Mouse (Mus musculus): ENCODE data around the gene Olfr578. TPM values are rescaled to one million over a fixed set of nuclear protein-coding genes. Genes with fewer than 3 reads are reported as not detected.

Gene Olfr578
- not detected in 2 replicates for polyA plus RNA-seq (2015; fragmentation: Nextera tagmentation; extraction: Ambion mirVana)

DNA sequence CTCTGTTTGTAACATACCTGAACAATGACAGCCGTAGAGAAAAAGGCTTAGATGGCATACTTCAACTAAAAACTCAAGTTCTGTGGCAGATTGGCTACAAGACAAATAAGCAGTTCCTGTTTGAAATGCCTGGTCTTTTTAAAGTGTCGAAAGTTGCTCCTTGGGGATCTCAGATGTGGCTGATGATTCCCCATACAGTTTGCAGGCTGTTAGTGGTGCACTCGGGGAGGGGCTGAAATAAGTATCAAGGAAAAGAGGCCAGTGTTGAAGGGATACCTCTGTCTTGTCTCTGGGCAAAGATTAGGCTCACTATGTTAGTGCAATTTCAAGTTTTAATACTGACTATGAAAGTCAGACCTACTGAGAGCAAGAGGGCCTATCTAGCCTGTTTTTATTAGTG, at the start of gene Olfr578:
Gene Olfr578, minus strand, starts transcription at position 101 of the 400 bp plus-strand sequence.
- no peaks in the 10 kb centered on the region for H3K4me1 ChIP-seq (ENCODE audit: control insufficient read depth, insufficient read depth, low read length)
- ATAC-seq (replicated peaks; ENCODE audit: extremely low read depth, insufficient read depth, low FRiP score) = no peak
- no peak within 1 kb of the TSS for H3K4me2 ChIP-seq (ENCODE audit: low read depth, low read length)
- 53% methylated on average over 3 of the region's 3 CpGs for WGBS
- H3K4me3 ChIP-seq (ENCODE audit: low read length) = no peak within 1 kb of the TSS
- no peak within 1 kb of the TSS for H3K9ac ChIP-seq (ENCODE audit: low read length)
- H3K27ac ChIP-seq (ENCODE audit: low read length) = no peak within 1 kb of the TSS
- no peaks in the 10 kb centered on the region for H3K36me3 ChIP-seq (ENCODE audit: control insufficient read depth, insufficient read depth)
- no peaks in the 10 kb centered on the region for H3K9me3 ChIP-seq (replicated peaks; ENCODE audit: control insufficient read depth, low read length)
- H3K27me3 ChIP-seq (ENCODE audit: control insufficient read depth, insufficient read depth, low read length) = no peaks in the 10 kb centered on the region

- ATAC-seq (replicated peaks; ENCODE audit: extremely low read depth, insufficient read depth, low FRiP score) = no peak
- Histone ChIP-seq H3K9ac (ENCODE audit: low read length) (no peak within 1 kb of the TSS), H3K9me3 (replicated peaks; ENCODE audit: control insufficient read depth, low read length) (no peaks in the 10 kb centered on the region), H3K36me3 (ENCODE audit: control insufficient read depth, insufficient read depth) (no peaks in the 10 kb centered on the region), H3K4me2 (ENCODE audit: low read depth, low read length) (no peak within 1 kb of the TSS), H3K4me1 (ENCODE audit: control insufficient read depth, insufficient read depth, low read length) (no peaks in the 10 kb centered on the region), H3K27me3 (ENCODE audit: control insufficient read depth, insufficient read depth, low read length) (no peaks in the 10 kb centered on the region), H3K27ac (ENCODE audit: low read length) (no peak within 1 kb of the TSS), H3K4me3 (ENCODE audit: low read length) (no peak within 1 kb of the TSS)
Measured at GRCm38 (mm10) chr7:103037724-103038123, 48.6 kb upstream of the Olfr578 start, which contains the start of gene Olfr582. TSS of gene Olfr582 (plus strand) at chr7:103038024.

DNA sequence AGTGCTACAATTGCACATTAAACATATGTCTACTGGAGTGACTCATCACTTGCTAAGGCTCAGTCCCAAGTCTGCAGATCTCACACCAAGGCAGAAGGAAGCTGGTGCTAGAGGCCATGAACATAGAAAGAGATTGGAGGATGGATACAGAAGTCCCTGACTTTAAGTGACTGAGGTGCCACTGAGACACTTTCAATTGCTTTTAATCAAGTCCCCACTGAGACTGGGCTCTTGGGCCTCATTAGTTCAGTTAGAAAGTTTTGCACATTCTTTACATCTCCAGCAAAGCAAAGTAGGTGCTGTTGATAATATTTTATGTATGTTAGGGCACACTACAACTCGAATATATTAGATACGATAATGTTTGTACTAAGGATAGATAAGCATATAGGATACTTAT, 13.3 kb downstream of the Olfr578 start, which contains the start of gene Olfr577:
Gene Olfr577, minus strand, starts transcription at position 101 of the 400 bp plus-strand sequence.
- no peak within 1 kb of the TSS for H3K9ac ChIP-seq (ENCODE audit: low read length)
- peaks cover 2% of the 10 kb centered on the region; the same call in 1 of the 2 replicates for H3K9me3 ChIP-seq (replicated peaks; ENCODE audit: control insufficient read depth, low read length)
- H3K27me3 ChIP-seq (ENCODE audit: control insufficient read depth, insufficient read depth, low read length) = no peaks in the 10 kb centered on the region
- 70% methylated on average over 2 of the region's 2 CpGs for WGBS
- no peak within 1 kb of the TSS for H3K27ac ChIP-seq (ENCODE audit: low read length)
- no peak within 1 kb of the TSS for H3K4me3 ChIP-seq (ENCODE audit: low read length)
- no peaks in the 10 kb centered on the region for H3K4me1 ChIP-seq (ENCODE audit: control insufficient read depth, insufficient read depth, low read length)
- ATAC-seq (replicated peaks; ENCODE audit: extremely low read depth, insufficient read depth, low FRiP score) = no peak
- no peak within 1 kb of the TSS for H3K4me2 ChIP-seq (ENCODE audit: low read depth, low read length)
- no peaks in the 10 kb centered on the region for H3K36me3 ChIP-seq (ENCODE audit: control insufficient read depth, insufficient read depth)

DNA sequence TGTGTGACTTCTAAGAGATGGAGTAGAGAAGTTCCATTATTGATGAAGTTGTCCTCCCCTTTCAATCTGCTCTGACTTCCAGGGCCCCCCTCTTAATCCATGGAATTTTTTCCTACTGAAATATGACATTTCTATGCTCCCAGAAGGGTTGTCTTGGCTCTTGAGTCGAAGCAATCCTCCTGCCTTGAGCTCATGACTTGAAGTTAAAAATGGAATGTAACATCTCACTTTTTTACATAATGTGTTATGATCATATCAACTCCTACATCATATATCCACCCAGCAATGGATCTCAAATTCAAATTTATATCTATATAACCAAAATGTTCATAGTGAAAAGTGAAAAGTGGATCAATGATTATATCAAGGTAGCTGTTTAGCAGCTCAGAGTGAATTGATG, 14.7 kb downstream of the Olfr578 start:
- Histone ChIP-seq H3K27ac (ENCODE audit: low read length) (no peak overlapping the region), H3K36me3 (ENCODE audit: control insufficient read depth, insufficient read depth) (no peaks in the 10 kb centered on the region), H3K4me2 (ENCODE audit: low read depth, low read length) (no peak overlapping the region), H3K27me3 (ENCODE audit: control insufficient read depth, insufficient read depth, low read length) (no peaks in the 10 kb centered on the region), H3K4me3 (ENCODE audit: low read length) (no peak overlapping the region), H3K9ac (ENCODE audit: low read length) (no peak overlapping the region), H3K9me3 (replicated peaks; ENCODE audit: control insufficient read depth, low read length) (no peaks in the 10 kb centered on the region), H3K4me1 (ENCODE audit: control insufficient read depth, insufficient read depth, low read length) (no peaks in the 10 kb centered on the region)
- 50% methylated on average over 1 of the region's 1 CpGs for WGBS
- ATAC-seq (replicated peaks; ENCODE audit: extremely low read depth, insufficient read depth, low FRiP score) = no peak

- Histone ChIP-seq H3K36me3 (ENCODE audit: control insufficient read depth, insufficient read depth) (no peaks in the 10 kb centered on the region), H3K27me3 (ENCODE audit: control insufficient read depth, insufficient read depth, low read length) (no peaks in the 10 kb centered on the region), H3K9ac (ENCODE audit: low read length) (no peak within 1 kb of the TSS), H3K4me1 (ENCODE audit: control insufficient read depth, insufficient read depth, low read length) (no peaks in the 10 kb centered on the region), H3K27ac (ENCODE audit: low read length) (no peak within 1 kb of the TSS), H3K9me3 (replicated peaks; ENCODE audit: control insufficient read depth, low read length) (no peaks in the 10 kb centered on the region), H3K4me3 (ENCODE audit: low read length) (no peak within 1 kb of the TSS), H3K4me2 (ENCODE audit: low read depth, low read length) (no peak within 1 kb of the TSS)
- ATAC-seq (replicated peaks; ENCODE audit: extremely low read depth, insufficient read depth, low FRiP score) = no peak
- WGBS = 17% methylated on average over 2 of the region's 2 CpGs
Measured at GRCm38 (mm10) chr7:102962360-102962759, 26.8 kb downstream of the Olfr578 start, which contains the start of gene Olfr576. TSS of gene Olfr576 (plus strand) at chr7:102962660.

DNA sequence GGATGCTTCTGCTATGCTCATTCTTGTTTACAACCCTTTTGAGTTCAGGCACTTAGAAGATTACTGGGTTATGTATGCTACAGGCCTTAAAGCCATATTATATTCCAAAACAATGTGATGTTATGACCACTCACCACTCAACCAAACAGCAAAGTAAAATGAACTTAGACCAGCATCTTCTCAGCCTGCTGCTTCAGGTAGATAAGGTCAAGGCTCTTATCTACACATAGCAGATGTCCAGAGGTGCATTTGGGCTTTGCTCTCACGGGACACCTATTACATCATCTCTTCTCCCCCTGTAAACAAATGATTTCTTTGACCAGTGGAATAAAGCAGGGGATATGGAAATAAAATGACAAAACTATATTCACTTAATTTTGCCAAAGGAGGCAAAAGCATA, 30.5 kb downstream of the Olfr578 start, which contains the start of gene Olfr575:
Gene Olfr575, minus strand, starts transcription at position 183 of the 400 bp plus-strand sequence.
- WGBS = 34% methylated on average over 1 of the region's 1 CpGs
- Histone ChIP-seq H3K4me1 (ENCODE audit: control insufficient read depth, insufficient read depth, low read length) (no peaks in the 10 kb centered on the region), H3K4me2 (ENCODE audit: low read depth, low read length) (no peak within 1 kb of the TSS), H3K27me3 (ENCODE audit: control insufficient read depth, insufficient read depth, low read length) (no peaks in the 10 kb centered on the region), H3K27ac (ENCODE audit: low read length) (no peak within 1 kb of the TSS), H3K9me3 (replicated peaks; ENCODE audit: control insufficient read depth, low read length) (no peaks in the 10 kb centered on the region), H3K4me3 (ENCODE audit: low read length) (no peak within 1 kb of the TSS), H3K9ac (ENCODE audit: low read length) (no peak within 1 kb of the TSS), H3K36me3 (ENCODE audit: control insufficient read depth, insufficient read depth) (no peaks in the 10 kb centered on the region)
- no peak for ATAC-seq (replicated peaks; ENCODE audit: extremely low read depth, insufficient read depth, low FRiP score)

DNA sequence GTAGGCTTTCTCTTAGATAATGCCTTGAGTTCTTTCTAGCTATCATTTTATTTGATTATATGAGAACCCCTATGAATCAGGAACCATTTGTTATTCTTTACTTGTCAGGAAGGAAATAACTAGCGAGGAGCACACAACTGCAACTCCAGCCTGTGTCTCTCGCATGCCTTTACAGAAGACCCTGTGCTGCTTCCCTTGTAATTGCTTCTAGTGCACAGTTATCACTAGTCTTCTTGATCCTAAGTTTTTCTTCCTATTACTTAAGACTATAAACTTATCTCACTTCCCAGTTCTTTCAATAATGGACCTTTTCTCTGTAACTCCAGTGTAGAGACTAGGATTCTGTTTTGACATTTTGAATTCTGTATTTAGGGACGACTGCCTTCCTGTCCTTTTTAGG, 31.0 kb downstream of the Olfr578 start:
- Histone ChIP-seq H3K27ac (ENCODE audit: low read length) (no peak overlapping the region), H3K4me2 (ENCODE audit: low read depth, low read length) (no peak overlapping the region), H3K4me1 (ENCODE audit: control insufficient read depth, insufficient read depth, low read length) (no peaks in the 10 kb centered on the region), H3K27me3 (ENCODE audit: control insufficient read depth, insufficient read depth, low read length) (no peaks in the 10 kb centered on the region), H3K4me3 (ENCODE audit: low read length) (no peak overlapping the region), H3K9me3 (replicated peaks; ENCODE audit: control insufficient read depth, low read length) (no peaks in the 10 kb centered on the region), H3K36me3 (ENCODE audit: control insufficient read depth, insufficient read depth) (no peaks in the 10 kb centered on the region), H3K9ac (ENCODE audit: low read length) (no peak overlapping the region)
- ATAC-seq (replicated peaks; ENCODE audit: extremely low read depth, insufficient read depth, low FRiP score) = no peak
- 64% methylated on average over 3 of the region's 3 CpGs for WGBS

GRCm38 (mm10) chr7:102950732-102951131, 38.4 kb downstream of the Olfr578 start:
- Histone ChIP-seq H3K9me3 (replicated peaks; ENCODE audit: control insufficient read depth, low read length) (no peaks in the 10 kb centered on the region), H3K27me3 (ENCODE audit: control insufficient read depth, insufficient read depth, low read length) (no peaks in the 10 kb centered on the region), H3K4me3 (ENCODE audit: low read length) (no peak overlapping the region), H3K36me3 (ENCODE audit: control insufficient read depth, insufficient read depth) (no peaks in the 10 kb centered on the region), H3K4me1 (ENCODE audit: control insufficient read depth, insufficient read depth, low read length) (no peaks in the 10 kb centered on the region), H3K9ac (ENCODE audit: low read length) (no peak overlapping the region), H3K27ac (ENCODE audit: low read length) (no peak overlapping the region), H3K4me2 (ENCODE audit: low read depth, low read length) (no peak overlapping the region)
- no peak for ATAC-seq (replicated peaks; ENCODE audit: extremely low read depth, insufficient read depth, low FRiP score)
- WGBS = 65% methylated on average over 1 of the region's 1 CpGs

- no peaks in the 10 kb centered on the region for H3K36me3 ChIP-seq (ENCODE audit: control insufficient read depth, insufficient read depth)
- H3K4me3 ChIP-seq (ENCODE audit: low read length) = no peak within 1 kb of the TSS
- H3K9me3 ChIP-seq (replicated peaks; ENCODE audit: control insufficient read depth, low read length) = no peaks in the 10 kb centered on the region
- H3K4me2 ChIP-seq (ENCODE audit: low read depth, low read length) = no peak within 1 kb of the TSS
- H3K9ac ChIP-seq (ENCODE audit: low read length) = no peak within 1 kb of the TSS
- no peak within 1 kb of the TSS for H3K27ac ChIP-seq (ENCODE audit: low read length)
- H3K4me1 ChIP-seq (ENCODE audit: control insufficient read depth, insufficient read depth, low read length) = no peaks in the 10 kb centered on the region
- WGBS = 87% methylated on average over 1 of the region's 1 CpGs
- no peaks in the 10 kb centered on the region for H3K27me3 ChIP-seq (ENCODE audit: control insufficient read depth, insufficient read depth, low read length)
- ATAC-seq (replicated peaks; ENCODE audit: extremely low read depth, insufficient read depth, low FRiP score) = no peak
Measured at GRCm38 (mm10) chr7:102948167-102948566, 41.0 kb downstream of the Olfr578 start, which contains the start of gene Olfr574. TSS of gene Olfr574 (plus strand) at chr7:102948467.
